Mouse (Mus musculus): ENCODE measurements around the gene Atg2b. TPM values are rescaled to one million over a fixed set of nuclear protein-coding genes. Genes with fewer than 3 reads are reported as not detected.

The Atg2b gene
- polyA plus RNA-seq, 1 experiment from 2014 or later = 11.5 TPM

GRCm38 (mm10) chr12:105705799-105706487 lies 20.9 kb upstream of the Atg2b start, which contains the start of gene Ak7:
TSS of gene Ak7 (plus strand) at chr12:105705976.
- ATAC-seq (ENCODE audit: borderline replicate concordance, extremely low read depth, low FRiP score, low TSS enrichment) = peak; percentile 94
- WGBS = 9% methylated on average over 22 of the region's 22 CpGs

GRCm38 (mm10) chr12:105700433-105700832 lies 15.4 kb upstream of the Atg2b start:
- no peak overlapping the region for H3K4me2 ChIP-seq
- no peak overlapping the region for H3K27ac ChIP-seq
- H3K9ac ChIP-seq = no peak overlapping the region
- no peak overlapping the region for H3K4me3 ChIP-seq
- WGBS = 85% methylated on average over 12 of the region's 12 CpGs
- no peak for ATAC-seq (ENCODE audit: borderline replicate concordance, extremely low read depth, low FRiP score, low TSS enrichment)
- no peaks in the 10 kb centered on the region for H3K9me3 ChIP-seq
- no peaks in the 10 kb centered on the region for H3K27me3 ChIP-seq
- peaks cover 14% of the 10 kb centered on the region; the same call in 1 of the 2 replicates for H3K36me3 ChIP-seq
- H3K4me1 ChIP-seq = peaks cover 1% of the 10 kb centered on the region; the same call in 1 of the 2 replicates

More at GRCm38 (mm10) chr12:105705799-105706487, 20.9 kb upstream of the Atg2b start, which contains the start of gene Ak7:
- Histone ChIP-seq H3K27me3 (no peaks in the 10 kb centered on the region), H3K36me3 (peaks cover 5% of the 10 kb centered on the region; the same call in 1 of the 2 replicates), H3K9me3 (no peaks in the 10 kb centered on the region), H3K4me3 (0 out of 2 replicates have a peak within 1 kb of the TSS, but pooled peaks have one; percentile 8), H3K4me2 (peak within 1 kb of the TSS; percentile 43), H3K27ac (no peak within 1 kb of the TSS), H3K9ac (no peak within 1 kb of the TSS), H3K4me1 (peaks cover 6% of the 10 kb centered on the region; the same call in 1 of the 2 replicates)

GRCm38 (mm10) chr12:105697104-105697780 lies 12.2 kb upstream of the Atg2b start:
- WGBS = 88% methylated on average over 8 of the region's 8 CpGs

GRCm38 (mm10) chr12:105695848-105696247 lies 10.8 kb upstream of the Atg2b start:
- H3K4me3 ChIP-seq = no peak overlapping the region
- no peaks in the 10 kb centered on the region for H3K4me1 ChIP-seq
- ATAC-seq (ENCODE audit: borderline replicate concordance, extremely low read depth, low FRiP score, low TSS enrichment) = no peak
- no peaks in the 10 kb centered on the region for H3K27me3 ChIP-seq
- no peaks in the 10 kb centered on the region for H3K9me3 ChIP-seq
- 82% methylated on average over 7 of the region's 7 CpGs for WGBS
- 0 out of 2 replicates have a peak, but pooled peaks cover 8% of the 10 kb centered on the region for H3K36me3 ChIP-seq
- no peak overlapping the region for H3K9ac ChIP-seq
- H3K4me2 ChIP-seq = no peak overlapping the region
- H3K27ac ChIP-seq = no peak overlapping the region

More at GRCm38 (mm10) chr12:105697104-105697780, 12.2 kb upstream of the Atg2b start:
- H3K4me3 ChIP-seq = no peak overlapping the region
- ATAC-seq (ENCODE audit: borderline replicate concordance, extremely low read depth, low FRiP score, low TSS enrichment) = no peak
- no peaks in the 10 kb centered on the region for H3K4me1 ChIP-seq
- no peaks in the 10 kb centered on the region for H3K27me3 ChIP-seq
- no peak overlapping the region for H3K27ac ChIP-seq
- H3K36me3 ChIP-seq = peaks cover 14% of the 10 kb centered on the region; the same call in 1 of the 2 replicates
- H3K4me2 ChIP-seq = no peak overlapping the region
- no peak overlapping the region for H3K9ac ChIP-seq
- no peaks in the 10 kb centered on the region for H3K9me3 ChIP-seq

GRCm38 (mm10) chr12:105694021-105694420 lies 9.0 kb upstream of the Atg2b start:
- H3K4me2 ChIP-seq = no peak overlapping the region
- no peak overlapping the region for H3K9ac ChIP-seq
- no peak for ATAC-seq (ENCODE audit: borderline replicate concordance, extremely low read depth, low FRiP score, low TSS enrichment)
- H3K27me3 ChIP-seq = no peaks in the 10 kb centered on the region
- H3K4me1 ChIP-seq = no peaks in the 10 kb centered on the region
- H3K27ac ChIP-seq = no peak overlapping the region
- H3K9me3 ChIP-seq = no peaks in the 10 kb centered on the region
- H3K4me3 ChIP-seq = no peak overlapping the region
- peaks cover 6% of the 10 kb centered on the region; the same call in 1 of the 2 replicates for H3K36me3 ChIP-seq
- 97% methylated on average over 2 of the region's 2 CpGs for WGBS

- Histone ChIP-seq H3K27ac (no peak overlapping the region), H3K4me1 (peaks cover 13% of the 10 kb centered on the region), H3K27me3 (no peaks in the 10 kb centered on the region), H3K4me2 (no peak overlapping the region), H3K36me3 (peaks cover 5% of the 10 kb centered on the region; the same call in 1 of the 2 replicates), H3K9me3 (no peaks in the 10 kb centered on the region), H3K4me3 (no peak overlapping the region), H3K9ac (no peak overlapping the region)
- 88% methylated on average over 13 of the region's 13 CpGs for WGBS
- ATAC-seq (ENCODE audit: borderline replicate concordance, extremely low read depth, low FRiP score, low TSS enrichment) = no peak
These were observed 4.4 kb upstream of the Atg2b start for GRCm38 (mm10) chr12:105689435-105689834.

GRCm38 (mm10) chr12:105688546-105688945 lies 3.5 kb upstream of the Atg2b start:
- peaks cover 19% of the 10 kb centered on the region for H3K4me1 ChIP-seq
- H3K9me3 ChIP-seq = no peaks in the 10 kb centered on the region
- H3K4me2 ChIP-seq = no peak overlapping the region
- H3K36me3 ChIP-seq = peaks cover 5% of the 10 kb centered on the region; the same call in 1 of the 2 replicates
- no peak overlapping the region for H3K4me3 ChIP-seq
- no peak for ATAC-seq (ENCODE audit: borderline replicate concordance, extremely low read depth, low FRiP score, low TSS enrichment)
- WGBS = 71% methylated on average over 4 of the region's 4 CpGs
- H3K27me3 ChIP-seq = no peaks in the 10 kb centered on the region
- H3K9ac ChIP-seq = no peak overlapping the region
- H3K27ac ChIP-seq = no peak overlapping the region

- Histone ChIP-seq H3K27ac (no peak overlapping the region), H3K36me3 (peaks cover 5% of the 10 kb centered on the region; the same call in 1 of the 2 replicates), H3K9ac (no peak overlapping the region), H3K9me3 (no peaks in the 10 kb centered on the region), H3K4me2 (no peak overlapping the region), H3K4me1 (peaks cover 27% of the 10 kb centered on the region), H3K4me3 (no peak overlapping the region), H3K27me3 (no peaks in the 10 kb centered on the region)
- no peak for ATAC-seq (ENCODE audit: borderline replicate concordance, extremely low read depth, low FRiP score, low TSS enrichment)
- 81% methylated on average over 4 of the region's 4 CpGs for WGBS
These were observed 2.4 kb upstream of the Atg2b start for GRCm38 (mm10) chr12:105687416-105687815.

GRCm38 (mm10) chr12:105686791-105687190 lies 1.8 kb upstream of the Atg2b start:
- ATAC-seq (ENCODE audit: borderline replicate concordance, extremely low read depth, low FRiP score, low TSS enrichment) = no peak
- Histone ChIP-seq H3K9me3 (no peaks in the 10 kb centered on the region), H3K27ac (no peak overlapping the region), H3K36me3 (peaks cover 5% of the 10 kb centered on the region; the same call in 1 of the 2 replicates), H3K9ac (no peak overlapping the region), H3K4me3 (no peak overlapping the region), H3K27me3 (no peaks in the 10 kb centered on the region), H3K4me2 (peak overlapping the region; percentile 85; the same call in 1 of the 2 replicates), H3K4me1 (peaks cover 27% of the 10 kb centered on the region)
- WGBS = 92% methylated on average over 3 of the region's 3 CpGs

GRCm38 (mm10) chr12:105683933-105684901 lies 794 bp downstream of the Atg2b start, which contains the start of gene Gskip:
TSS of gene Gskip (plus strand) at chr12:105684829.
- H3K27ac ChIP-seq = peak within 1 kb of the TSS; percentile 78
- H3K9ac ChIP-seq = peak within 1 kb of the TSS; percentile 80
- peaks cover 27% of the 10 kb centered on the region for H3K4me1 ChIP-seq
- peak within 1 kb of the TSS; percentile 95 for H3K4me3 ChIP-seq
- 2% methylated on average over 35 of the region's 41 CpGs for WGBS
- H3K9me3 ChIP-seq = no peaks in the 10 kb centered on the region
- H3K27me3 ChIP-seq = no peaks in the 10 kb centered on the region
- peak within 1 kb of the TSS; percentile 85 for H3K4me2 ChIP-seq
- peak; percentile 41 for ATAC-seq (ENCODE audit: borderline replicate concordance, extremely low read depth, low FRiP score, low TSS enrichment)
- H3K36me3 ChIP-seq = no peaks in the 10 kb centered on the region

GRCm38 (mm10) chr12:105678762-105679161 lies 6.2 kb downstream of the Atg2b start:
- Histone ChIP-seq H3K4me1 (peaks cover 10% of the 10 kb centered on the region), H3K4me2 (no peak overlapping the region), H3K27me3 (no peaks in the 10 kb centered on the region), H3K4me3 (no peak overlapping the region), H3K36me3 (peaks cover 13% of the 10 kb centered on the region), H3K9me3 (no peaks in the 10 kb centered on the region), H3K27ac (no peak overlapping the region), H3K9ac (no peak overlapping the region)
- no peak for ATAC-seq (ENCODE audit: borderline replicate concordance, extremely low read depth, low FRiP score, low TSS enrichment)
- WGBS = 44% methylated on average over 3 of the region's 3 CpGs
